Mouse (Mus musculus) thymus, adult 2 months (tissue): ENCODE measurements around the gene Chil1. TPM values are rescaled to one million over a fixed set of nuclear protein-coding genes. Genes with fewer than 3 reads are reported as not detected.

ENCODE experiments used
- DNase-seq: peaks from one replicate; pipeline ENCODE4 v3.0.0; 2021
- H3K27ac ChIP-seq: fragments of 200-500 bp; 2 replicates; pipeline ENCODE4 v1.5.1; 2012; ENCODE audit warnings: low read length, control low read depth; ENCODE audit not compliant: control insufficient read depth, insufficient read depth
- H3K27me3 ChIP-seq: fragments of 200-500 bp; 2 replicates; pipeline ENCODE4 v1.6.1; 2012; ENCODE audit warnings: mild to moderate bottlenecking, low read length, moderate library complexity, mixed read lengths; ENCODE audit not compliant: control insufficient read depth, insufficient read depth
- H3K36me3 ChIP-seq: fragments of 200-500 bp; 2 replicates; pipeline ENCODE4 v1.6.1; 2012; ENCODE audit warnings: mild to moderate bottlenecking, low read length, moderate library complexity; ENCODE audit not compliant: control insufficient read depth, insufficient read depth
- H3K4me1 ChIP-seq: fragments of 200-500 bp; replicated peaks from 2 replicates; pipeline ENCODE4 v1.6.1; 2012; ENCODE audit warnings: low read length; ENCODE audit not compliant: control insufficient read depth, insufficient read depth
- H3K4me3 ChIP-seq: fragments of 200-500 bp; 2 replicates; pipeline ENCODE4 v1.5.1; 2012; ENCODE audit warnings: mild to moderate bottlenecking, low read length, control low read depth, moderate library complexity; ENCODE audit not compliant: control insufficient read depth, insufficient read depth
- CTCF ChIP-seq: fragments of 200-500 bp; IDR thresholded peaks from 2 replicates; pipeline ENCODE4 v1.5.1; 2012; ENCODE audit warnings: mild to moderate bottlenecking, control low read depth, low read length, moderate library complexity, borderline replicate concordance; ENCODE audit not compliant: control insufficient read depth, poor library complexity, insufficient read depth; ENCODE audit errors: extremely low read depth
- POLR2A ChIP-seq: fragments of 200-500 bp; IDR thresholded peaks from 2 replicates; pipeline ENCODE4 v1.6.1; 2012; ENCODE audit warnings: mild to moderate bottlenecking, low read length, control low read depth, moderate library complexity; ENCODE audit not compliant: control insufficient read depth, poor library complexity, insufficient read depth; ENCODE audit errors: extremely low read depth
- WGBS: fragments of 180-500 bp; shearing (Covaris S2); methylation state at CpG from one replicate; pipeline ENCODE4 v1.1.7; 2018; 5-methylcytosine and 5-hydroxymethylcytosine counted together
- polyA plus RNA-seq: library from polyadenylated mRNA; depleted of rRNA; stranded (reverse); fragments of >200 nt; gene quantifications from 2 replicates; pipeline ENCODE4 v1.2.3, GENCODE M21; 2012

Chil1 gene
- polyA plus RNA-seq, 1 experiment, result 9.5 TPM

- no peaks in the 10 kb centered on the region; the same call in 1 of the 2 replicates for H3K27me3 ChIP-seq
- no peaks in the 10 kb centered on the region for H3K36me3 ChIP-seq
- no peak for TF ChIP-seq CTCF
- 49% methylated on average over 12 of the region's 12 CpGs for WGBS
- H3K4me3 ChIP-seq, result no peak overlapping the region
- H3K27ac ChIP-seq, result no peak overlapping the region
- DNase-seq, result no peak
- H3K4me1 ChIP-seq, result no peaks in the 10 kb centered on the region
Measured at GRCm38 (mm10) chr1:134232778-134233531, 51.0 kb downstream of the Chil1 start.

GRCm38 (mm10) chr1:134233681-134234454 lies 51.9 kb downstream of the Chil1 start:
- Histone ChIP-seq H3K4me3 (no peak overlapping the region), H3K27ac (no peak overlapping the region), H3K4me1 (no peaks in the 10 kb centered on the region), H3K27me3 (no peaks in the 10 kb centered on the region; the same call in 1 of the 2 replicates), H3K36me3 (no peaks in the 10 kb centered on the region)
- TF ChIP-seq CTCF (no peak), POLR2A (no peak)
- 47% methylated on average over 19 of the region's 19 CpGs for WGBS
- no peak for DNase-seq

GRCm38 (mm10) chr1:134234455-134235390 lies 52.7 kb downstream of the Chil1 start:
- Histone ChIP-seq H3K36me3 (no peaks in the 10 kb centered on the region), H3K4me1 (no peaks in the 10 kb centered on the region), H3K27me3 (no peaks in the 10 kb centered on the region; the same call in 1 of the 2 replicates), H3K27ac (no peak overlapping the region), H3K4me3 (no peak overlapping the region)
- DNase-seq, result no peak
- 3% methylated on average over 41 of the region's 41 CpGs for WGBS
- TF ChIP-seq CTCF (no peak), POLR2A (no peak)

GRCm38 (mm10) chr1:134235391-134235921 lies 53.5 kb downstream of the Chil1 start, which contains the start of gene Adora1:
Gene Adora1, minus strand, starts transcription at chr1:134235431.
- no peak within 1 kb of the TSS for H3K27ac ChIP-seq

GRCm38 (mm10) chr1:134236142-134236541 lies 54.2 kb downstream of the Chil1 start:
- TF ChIP-seq CTCF, result no peak
- TF ChIP-seq POLR2A, result no peak
- H3K4me3 ChIP-seq, result no peak overlapping the region
- no peak overlapping the region for H3K27ac ChIP-seq
- 0 out of 2 replicates have a peak, but pooled peaks cover 2% of the 10 kb centered on the region for H3K4me1 ChIP-seq
- no peaks in the 10 kb centered on the region; the same call in 1 of the 2 replicates for H3K27me3 ChIP-seq
- H3K36me3 ChIP-seq, result no peaks in the 10 kb centered on the region
- WGBS, result 66% methylated on average over 3 of the region's 3 CpGs
- no peak for DNase-seq

More at GRCm38 (mm10) chr1:134235391-134235921, 53.5 kb downstream of the Chil1 start, which contains the start of gene Adora1:
- no peaks in the 10 kb centered on the region; the same call in 1 of the 2 replicates for H3K27me3 ChIP-seq
- H3K4me3 ChIP-seq, result no peak within 1 kb of the TSS
- no peak for DNase-seq
- 4% methylated on average over 36 of the region's 37 CpGs for WGBS
- TF ChIP-seq CTCF (no peak), POLR2A (no peak)
- H3K4me1 ChIP-seq, result no peaks in the 10 kb centered on the region
- no peaks in the 10 kb centered on the region for H3K36me3 ChIP-seq
